23 mouse cellular contexts compared by ENCODE assay signal in the genomic region with DNA sequence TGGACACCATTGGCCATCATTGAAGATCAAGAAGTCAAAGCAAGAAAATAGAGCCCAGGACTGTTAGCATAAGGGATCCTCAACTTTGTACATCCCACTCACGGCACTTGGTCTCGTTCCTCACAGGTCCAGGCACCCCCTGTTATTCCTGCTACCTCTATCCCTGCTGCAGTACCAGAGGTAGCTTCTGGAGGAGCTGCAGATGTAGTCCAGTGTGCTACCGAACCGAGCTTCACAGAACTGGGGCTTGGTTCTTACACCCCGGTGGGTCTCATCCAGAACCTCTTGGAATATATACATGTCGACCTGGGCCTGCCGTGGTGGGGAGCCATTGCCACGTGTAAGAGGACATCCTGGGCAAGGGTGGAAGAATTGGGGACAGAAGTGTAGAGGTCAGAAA. TPM values are rescaled to one million over a fixed set of nuclear protein-coding genes. Genes with fewer than 3 reads are reported as not detected.
DNase-seq lines count a peak whose midpoint lies in the region; ATAC-seq and TF ChIP-seq lines count a peak whose summit lies in the region.
"Had no signal": no experiment of that assay in that cellular context is flagged by ENCODE, and none has a peak within 500 bp of the region (broad histone marks: within the 10 kb centered on the region; RNA-seq: fewer than 3 reads in every experiment).

No protein-coding gene starts in this region.

- WGBS in intestine, embryonic 14.5 days = 91% methylated on average over 8 of the region's 8 CpGs
- 97% methylated on average over 8 of the region's 8 CpGs for WGBS in intestine, embryonic 16.5 days
- 95% methylated on average over 8 of the region's 8 CpGs for WGBS in kidney, adult 2 months

- peaks cover 44% of the 10 kb centered on the region for H3K36me3 ChIP-seq in intestine, embryonic 14.5 days (ENCODE audit: control insufficient read depth, insufficient read depth, low read length)
- peaks cover 15% of the 10 kb centered on the region for H3K36me3 ChIP-seq in intestine, embryonic 16.5 days (ENCODE audit: control insufficient read depth, insufficient read depth, low read length)
- H3K36me3 ChIP-seq in kidney, adult 2 months (ENCODE audit: control insufficient read depth, insufficient read depth, low read length) = no peaks in the 10 kb centered on the region; the same call in 1 of the 2 replicates

- no peak overlapping the region for H3K27ac ChIP-seq in intestine, embryonic 14.5 days (ENCODE audit: low read depth)
- H3K27ac ChIP-seq in intestine, embryonic 16.5 days (ENCODE audit: low read length) = no peak overlapping the region
- no peak overlapping the region for H3K27ac ChIP-seq in kidney, adult 2 months (ENCODE audit: insufficient read depth, low read depth, low read length)
- H3K27ac ChIP-seq: embryonic facial prominence, embryonic 13.5 days; embryonic facial prominence, embryonic 15.5 days; forebrain, embryonic 10.5 days; forebrain, embryonic 12.5 days had no signal

- no peaks in the 10 kb centered on the region for H3K9me3 ChIP-seq in intestine, embryonic 14.5 days (ENCODE audit: control insufficient read depth, low read length)
- H3K9me3 ChIP-seq in intestine, embryonic 16.5 days (ENCODE audit: control insufficient read depth, low read length) = no peaks in the 10 kb centered on the region
- H3K9me3 ChIP-seq: embryonic facial prominence, embryonic 13.5 days; embryonic facial prominence, embryonic 15.5 days; forebrain, embryonic 10.5 days; forebrain, embryonic 12.5 days had no signal

- no peak overlapping the region for H3K9ac ChIP-seq in intestine, embryonic 14.5 days (ENCODE audit: low read length)
- no peak overlapping the region for H3K9ac ChIP-seq in intestine, embryonic 16.5 days (ENCODE audit: low read depth, low read length)
- H3K9ac ChIP-seq: embryonic facial prominence, embryonic 13.5 days; embryonic facial prominence, embryonic 15.5 days; forebrain, embryonic 12.5 days had no signal

- no peak overlapping the region for H3K4me3 ChIP-seq in intestine, embryonic 14.5 days (ENCODE audit: low read depth, low read length)
- no peak overlapping the region for H3K4me3 ChIP-seq in intestine, embryonic 16.5 days (ENCODE audit: low read length)
- H3K4me3 ChIP-seq in kidney, adult 2 months (ENCODE audit: insufficient read depth, low read depth, low read length) = no peak overlapping the region
- H3K4me3 ChIP-seq: embryonic facial prominence, embryonic 13.5 days; embryonic facial prominence, embryonic 15.5 days; erythroblast, embryonic 14.5 days had no signal

- no peaks in the 10 kb centered on the region for H3K27me3 ChIP-seq in intestine, embryonic 14.5 days (replicated peaks; ENCODE audit: control insufficient read depth, insufficient read depth, low read length)
- no peaks in the 10 kb centered on the region for H3K27me3 ChIP-seq in intestine, embryonic 16.5 days (replicated peaks; ENCODE audit: control insufficient read depth, insufficient read depth, low read length)
- H3K27me3 ChIP-seq in kidney, adult 2 months (replicated peaks; ENCODE audit: control insufficient read depth, insufficient read depth, low read length) = no peaks in the 10 kb centered on the region
- H3K27me3 ChIP-seq: embryonic facial prominence, embryonic 13.5 days; embryonic facial prominence, embryonic 15.5 days; forebrain, embryonic 12.5 days had no signal

- peaks cover 3% of the 10 kb centered on the region for H3K4me1 ChIP-seq in intestine, embryonic 14.5 days (replicated peaks; ENCODE audit: control insufficient read depth, insufficient read depth, low read length)
- peaks cover 2% of the 10 kb centered on the region; the same call in 1 of the 2 replicates for H3K4me1 ChIP-seq in intestine, embryonic 16.5 days (ENCODE audit: control insufficient read depth, insufficient read depth, low read length)
- H3K4me1 ChIP-seq in kidney, adult 2 months (ENCODE audit: control insufficient read depth, insufficient read depth, low read length) = no peaks in the 10 kb centered on the region; the same call in 1 of the 2 replicates

- no peak for TF ChIP-seq POLR2A in kidney, adult 2 months (IDR thresholded peaks at IDR 0.05; ENCODE audit: low read depth, low read length)

- no peak overlapping the region for H3K4me2 ChIP-seq in intestine, embryonic 14.5 days (ENCODE audit: low read length)
- no peak overlapping the region for H3K4me2 ChIP-seq in intestine, embryonic 16.5 days (ENCODE audit: low read depth, low read length)
- H3K4me2 ChIP-seq: embryonic facial prominence, embryonic 15.5 days had no signal

- DNase-seq in heart, adult 11 months = peak; percentile 60
- DNase-seq in heart, postnatal 4 days = no peak
- peak; percentile 47 for DNase-seq in intestine, embryonic 14.5 days (ENCODE audit: low spot score)
- DNase-seq in testis, postnatal 10 days (ENCODE audit: low spot score) = peak; percentile 37
- no peak for DNase-seq in testis, postnatal 14 days (ENCODE audit: low spot score)
- no peak for DNase-seq in kidney, adult 2 months
- DNase-seq: adrenal gland, adult 2 months; adrenal gland, postnatal 14 days; cerebellum, adult 11 months; cerebellum, adult 18-20 months; cerebellum, adult 8-10 months; cerebellum, adult 9-11 months; cerebellum, postnatal 14 days; cerebellum, postnatal 36 days; embryo, embryonic 11 days had no signal

- ATAC-seq in intestine, embryonic 14.5 days (replicated peaks; ENCODE audit: low FRiP score, low TSS enrichment, low read depth) = no peak
- no peak for ATAC-seq in intestine, embryonic 16.5 days
- ATAC-seq: forebrain, embryonic 14.5 days; forebrain, embryonic 16.5 days had no signal

- TF ChIP-seq CTCF in kidney, adult 2 months (conservative IDR thresholded peaks at IDR 0.05; ENCODE audit: insufficient read depth, insufficient read length, low read depth, low read length) = no peak

RNA-seq across cellular contexts. Expression of a gene that starts 2.5 kb away (rescaled TPM):
- 100 to 1,000 TPM; 114 to 126 TPM for total RNA-seq in heart, postnatal 4 days (2021)
- 57.0 and 59.4 TPM in 2 replicates for polyA plus RNA-seq in intestine, embryonic 14.5 days (2014; fragmentation: Nextera tagmentation; extraction: Ambion mirVana)
- 42.9 and 48.6 TPM in 2 replicates for polyA plus RNA-seq in intestine, embryonic 16.5 days (2015; fragmentation: Nextera tagmentation; extraction: Ambion mirVana)
- polyA plus RNA-seq in kidney, adult 2 months (2012; rRNA removed) = 153 and 182 TPM in 2 replicates

RNA-seq across cellular contexts. Expression of a gene that starts 54.4 kb away (rescaled TPM):
- 1 to 10 TPM; 5.2 to 7.8 TPM for total RNA-seq in heart, postnatal 4 days (2021)
- 19.3 and 21.5 TPM in 2 replicates for polyA plus RNA-seq in intestine, embryonic 14.5 days (2014; fragmentation: Nextera tagmentation; extraction: Ambion mirVana)
- 93.8 and 111 TPM in 2 replicates for polyA plus RNA-seq in intestine, embryonic 16.5 days (2015; fragmentation: Nextera tagmentation; extraction: Ambion mirVana)
- 454 and 464 TPM in 2 replicates for polyA plus RNA-seq in kidney, adult 2 months (2012; rRNA removed)

Comparison
In these comparisons a context has a peak if more than half of its experiments do, and no peak if none do; other contexts are left out.
1. DNase-seq: peak in heart, adult 11 months (single experiment), intestine, embryonic 14.5 days (single experiment) and testis, postnatal 10 days (single experiment); none in heart, postnatal 4 days (single experiment), testis, postnatal 14 days (single experiment) and kidney, adult 2 months (single experiment).